Comparison of ENCODE assay signal across 13 mouse cellular contexts in genomic region chr13:35326682-35327242, GRCm38 (mm10).
DNase-seq lines count a peak whose midpoint lies in the region; ATAC-seq and TF ChIP-seq lines count a peak whose summit lies in the region.
"Had no signal": no experiment of that assay in that cellular context is flagged by ENCODE, and none has a peak within 500 bp of the region (broad histone marks: within the 10 kb centered on the region; RNA-seq: fewer than 3 reads in every experiment).

No protein-coding gene starts in this region.

- DNase-seq in gastrocnemius, adult 2 months, result no peak
- DNase-seq in gastrocnemius, postnatal 25 days, result no peak
- DNase-seq in lung, embryonic 14.5 days, result no peak
- DNase-seq in lung, postnatal 25 days (ENCODE audit: low spot score), result no peak
- peak; percentile 35 for DNase-seq in CH12.LX (ENCODE audit: extremely low read depth)
- peak; percentile 12 for DNase-seq in hindbrain, postnatal 0 days (ENCODE audit: low spot score)
- DNase-seq in thymus, adult 18-20 months, result no peak
- no peak for DNase-seq in ovary, postnatal 14 days (ENCODE audit: low spot score)
- DNase-seq: cerebellum, postnatal 25 days; spleen, adult 18-20 months; thymus, postnatal 14 days had no signal

- in situ Hi-C loops in CH12.LX (cut with MboI; ENCODE audit: low pct_ligation_motif_present, low pct_unique_long_range_greater_than_20kb, low sequenced_read_pairs), result no loop called here

- no peak for ATAC-seq in lung, embryonic 14.5 days (ENCODE audit: insufficient read depth)
- ATAC-seq in hindbrain, postnatal 0 days, result no peak

- H3K79me2 ChIP-seq in CH12.LX (replicated peaks; ENCODE audit: control insufficient read depth, extremely low read depth, insufficient read depth, poor library complexity, severe bottlenecking), result no peaks in the 10 kb centered on the region

- H3K27me3 ChIP-seq in lung, embryonic 14.5 days (ENCODE audit: insufficient read depth, low read length), result no peaks in the 10 kb centered on the region
- no peaks in the 10 kb centered on the region for H3K27me3 ChIP-seq in CH12.LX (replicated peaks)
- H3K27me3 ChIP-seq in hindbrain, postnatal 0 days (ENCODE audit: insufficient read depth, low read length), result no peaks in the 10 kb centered on the region
- H3K27me3 ChIP-seq: kidney, embryonic 15.5 days; midbrain, embryonic 12.5 days had no signal

- no peak overlapping the region for H3K27ac ChIP-seq in gastrocnemius, adult 2 months
- no peak overlapping the region for H3K27ac ChIP-seq in lung, embryonic 14.5 days (ENCODE audit: low read depth)
- H3K27ac ChIP-seq in CH12.LX (ENCODE audit: insufficient read depth, low read depth), result no peak overlapping the region
- no peak overlapping the region for H3K27ac ChIP-seq in hindbrain, postnatal 0 days
- H3K27ac ChIP-seq: kidney, embryonic 15.5 days; midbrain, embryonic 12.5 days had no signal

- no peak overlapping the region for H3K9ac ChIP-seq in lung, embryonic 14.5 days
- H3K9ac ChIP-seq in CH12.LX (ENCODE audit: insufficient read depth, low read depth), result peak overlapping the region; percentile 73
- no peak overlapping the region for H3K9ac ChIP-seq in hindbrain, postnatal 0 days (replicated peaks; ENCODE audit: low read length)
- H3K9ac ChIP-seq: kidney, embryonic 15.5 days; midbrain, embryonic 12.5 days had no signal

- TF ChIP-seq CTCF in gastrocnemius, adult 2 months (IDR thresholded peaks at IDR 0.05), result no peak
- TF ChIP-seq CTCF in lung, embryonic 14.5 days (IDR thresholded peaks at IDR 0.05; ENCODE audit: low read depth), result no peak
- TF ChIP-seq CTCF in CH12.LX (conservative IDR thresholded peaks at IDR 0.05 in 1 of 2, IDR thresholded peaks at IDR 0.05 in 1 of 2; ENCODE audit: low read depth in 2 of 2, low read length in 2 of 2), result no peak
- TF ChIP-seq CTCF in hindbrain, postnatal 0 days (IDR thresholded peaks at IDR 0.05; ENCODE audit: low read depth), result no peak

- no peaks in the 10 kb centered on the region for H3K9me3 ChIP-seq in lung, embryonic 14.5 days (ENCODE audit: low read depth, low read length)
- H3K9me3 ChIP-seq in CH12.LX (replicated peaks; ENCODE audit: low read length), result no peaks in the 10 kb centered on the region
- no peaks in the 10 kb centered on the region for H3K9me3 ChIP-seq in hindbrain, postnatal 0 days (ENCODE audit: low read length)
- H3K9me3 ChIP-seq: kidney, embryonic 15.5 days; midbrain, embryonic 12.5 days had no signal

- no peak for TF ChIP-seq POLR2A in CH12.LX (IDR thresholded peaks at IDR 0.05; ENCODE audit: low read depth, low read length)

- no peak for TF ChIP-seq RAD21 in CH12.LX (IDR thresholded peaks at IDR 0.05; ENCODE audit: low read depth, low read length)

- dilution Hi-C loops in CH12.LX (cut with MboI; ENCODE audit: extremely low pct_ligation_motif_present, extremely low pct_unique_long_range_greater_than_20kb, low sequenced_read_pairs), result no loop called here

- no peak for TF ChIP-seq EP300 in CH12.LX (IDR thresholded peaks at IDR 0.05; ENCODE audit: low read length)

- whole genome bisulfite sequencing in lung, embryonic 14.5 days, result 32% methylated on average over 10 of the region's 10 CpGs
- 47% methylated on average over 10 of the region's 10 CpGs for WGBS in hindbrain, postnatal 0 days

- no peaks in the 10 kb centered on the region for H3K36me3 ChIP-seq in lung, embryonic 14.5 days (ENCODE audit: insufficient read depth)
- H3K36me3 ChIP-seq in CH12.LX (replicated peaks in 1 of 2; ENCODE audit: control insufficient read depth in 1 of 2, insufficient read depth in 1 of 2, low read length in 1 of 2), result no peaks in the 10 kb centered on the region
- no peaks in the 10 kb centered on the region for H3K36me3 ChIP-seq in hindbrain, postnatal 0 days (ENCODE audit: insufficient read depth, low read length)
- H3K36me3 ChIP-seq: kidney, embryonic 15.5 days; midbrain, embryonic 12.5 days had no signal

- intact Hi-C loops in gastrocnemius, adult 2 months (cut with DNase I), result no loop called here

- no peaks in the 10 kb centered on the region for H3K4me1 ChIP-seq in lung, embryonic 14.5 days (ENCODE audit: insufficient read depth)
- H3K4me1 ChIP-seq in CH12.LX (ENCODE audit: control insufficient read depth in 1 of 2, insufficient read depth in 2 of 2), result peaks cover 7 to 38% of the 10 kb centered on the region in 2 experiments
- H3K4me1 ChIP-seq in hindbrain, postnatal 0 days (ENCODE audit: insufficient read depth, low read length), result no peaks in the 10 kb centered on the region
- H3K4me1 ChIP-seq: kidney, embryonic 15.5 days; midbrain, embryonic 12.5 days had no signal

- peak overlapping the region; percentile 14; the same call in 1 of the 2 replicates for H3K4me2 ChIP-seq in lung, embryonic 14.5 days
- H3K4me2 ChIP-seq in CH12.LX (ENCODE audit: insufficient read depth, low read depth, poor library complexity, severe bottlenecking), result peak overlapping the region; percentile 77
- H3K4me2 ChIP-seq in hindbrain, postnatal 0 days (ENCODE audit: low read depth, low read length), result 0 out of 2 replicates have a peak overlapping the region, but pooled peaks have one; percentile 7
- H3K4me2 ChIP-seq: kidney, embryonic 15.5 days; midbrain, embryonic 12.5 days had no signal

- H3K4me3 ChIP-seq in gastrocnemius, adult 2 months, result peak overlapping the region; percentile 49
- H3K4me3 ChIP-seq in lung, embryonic 14.5 days (ENCODE audit: low read depth, low read length), result no peak overlapping the region
- peak overlapping the region; percentile 10 to 32 (median 32) for H3K4me3 ChIP-seq in CH12.LX (replicated peaks in 1 of 3; ENCODE audit: low read depth in 2 of 3, low read length in 2 of 3, poor library complexity in 1 of 3)
- no peak overlapping the region for H3K4me3 ChIP-seq in hindbrain, postnatal 0 days (ENCODE audit: low read length)
- H3K4me3 ChIP-seq: kidney, embryonic 15.5 days; midbrain, embryonic 12.5 days had no signal

TF ChIP-seq in CH12.LX, 34 proteins besides CTCF, POLR2A, EP300 and RAD21:
- TF ChIP-seq HCFC1 (IDR thresholded peaks at IDR 0.05; ENCODE audit: low read depth, low read length), result no peak
- TF ChIP-seq CHD1 (IDR thresholded peaks at IDR 0.05; ENCODE audit: low read depth, low read length), result no peak
- 0 out of 2 replicates have a peak, but pooled peaks have one; percentile 13 for TF ChIP-seq TCF12 (IDR thresholded peaks at IDR 0.05; ENCODE audit: low read depth, low read length)
- TF ChIP-seq ZKSCAN1 (IDR thresholded peaks at IDR 0.05; ENCODE audit: borderline replicate concordance, low read depth, low read length), result no peak
- peak; percentile 81; the same call in 1 of the 2 replicates for TF ChIP-seq MEF2A (IDR thresholded peaks at IDR 0.05; ENCODE audit: borderline replicate concordance, low read depth, low read length)
- 0 out of 2 replicates have a peak, but pooled peaks have one; percentile 48 for TF ChIP-seq ETS1 (conservative IDR thresholded peaks at IDR 0.05; ENCODE audit: low read depth, low read length)

Comparison
In these comparisons a context has a peak if more than half of its experiments do, and no peak if none do; other contexts are left out.
1. DNase-seq: peak in CH12.LX (single experiment) and hindbrain, postnatal 0 days (single experiment); none in gastrocnemius, adult 2 months (single experiment), gastrocnemius, postnatal 25 days (single experiment), lung, embryonic 14.5 days (single experiment), lung, postnatal 25 days (single experiment), thymus, adult 18-20 months (0 of 2) and ovary, postnatal 14 days (single experiment).
2. H3K4me3 ChIP-seq: peak in gastrocnemius, adult 2 months (single experiment) and CH12.LX (3 of 3); none in lung, embryonic 14.5 days (single experiment) and hindbrain, postnatal 0 days (single experiment).
3. H3K4me2 ChIP-seq: peak in every context shown above with its lines; median percentile 77 in CH12.LX; 14 in lung, embryonic 14.5 days; 7 in hindbrain, postnatal 0 days.